Mouse (Mus musculus): ENCODE data around the gene Dip2b. TPM values are rescaled to one million over a fixed set of nuclear protein-coding genes. Genes with fewer than 3 reads are reported as not detected.
A peak's percentile ranks its signal among the peaks of the same experiment; 100 is the strongest.

The Dip2b gene
- polyA plus RNA-seq, 1 experiment, result 35.9 TPM

- no peak overlapping the region for H3K4me3 ChIP-seq (ENCODE audit: insufficient read depth, low read length)
- TF ChIP-seq POLR2A (IDR thresholded peaks at IDR 0.05; ENCODE audit: extremely low read depth, insufficient read depth, low read length), result no peak
- TF ChIP-seq CTCF (IDR thresholded peaks at IDR 0.05; ENCODE audit: extremely low read depth, insufficient read depth, low read length), result no peak
- no peak overlapping the region for H3K27ac ChIP-seq (ENCODE audit: insufficient read depth, low read length)
- peaks cover 18% of the 10 kb centered on the region for H3K4me1 ChIP-seq (ENCODE audit: control insufficient read depth, insufficient read depth, low read length)
Measured at GRCm38 (mm10) chr15:100080833-100081477, 42.5 kb downstream of the Dip2b start.

GRCm38 (mm10) chr15:100081478-100081998, 43.1 kb downstream of the Dip2b start:
- H3K27ac ChIP-seq (ENCODE audit: insufficient read depth, low read length), result no peak overlapping the region
- TF ChIP-seq POLR2A (IDR thresholded peaks at IDR 0.05; ENCODE audit: extremely low read depth, insufficient read depth, low read length), result no peak
- no peak for TF ChIP-seq CTCF (IDR thresholded peaks at IDR 0.05; ENCODE audit: extremely low read depth, insufficient read depth, low read length)
- H3K4me3 ChIP-seq (ENCODE audit: insufficient read depth, low read length), result no peak overlapping the region
- peaks cover 18% of the 10 kb centered on the region for H3K4me1 ChIP-seq (ENCODE audit: control insufficient read depth, insufficient read depth, low read length)

- Histone ChIP-seq H3K4me3 (ENCODE audit: insufficient read depth, low read length) (no peak overlapping the region), H3K27ac (ENCODE audit: insufficient read depth, low read length) (no peak overlapping the region), H3K4me1 (ENCODE audit: control insufficient read depth, insufficient read depth, low read length) (peaks cover 18% of the 10 kb centered on the region)
- TF ChIP-seq POLR2A (IDR thresholded peaks at IDR 0.05; ENCODE audit: extremely low read depth, insufficient read depth, low read length) (no peak), CTCF (IDR thresholded peaks at IDR 0.05; ENCODE audit: extremely low read depth, insufficient read depth, low read length) (no peak)
Measured at GRCm38 (mm10) chr15:100082052-100082451, 43.6 kb downstream of the Dip2b start.

GRCm38 (mm10) chr15:100082733-100083132, 44.3 kb downstream of the Dip2b start:
- no peak overlapping the region for H3K4me3 ChIP-seq (ENCODE audit: insufficient read depth, low read length)
- peaks cover 18% of the 10 kb centered on the region for H3K4me1 ChIP-seq (ENCODE audit: control insufficient read depth, insufficient read depth, low read length)
- no peak for TF ChIP-seq POLR2A (IDR thresholded peaks at IDR 0.05; ENCODE audit: extremely low read depth, insufficient read depth, low read length)
- no peak for TF ChIP-seq CTCF (IDR thresholded peaks at IDR 0.05; ENCODE audit: extremely low read depth, insufficient read depth, low read length)
- H3K27ac ChIP-seq (ENCODE audit: insufficient read depth, low read length), result no peak overlapping the region

- TF ChIP-seq CTCF (IDR thresholded peaks at IDR 0.05; ENCODE audit: extremely low read depth, insufficient read depth, low read length) (no peak), POLR2A (IDR thresholded peaks at IDR 0.05; ENCODE audit: extremely low read depth, insufficient read depth, low read length) (no peak)
- Histone ChIP-seq H3K27ac (ENCODE audit: insufficient read depth, low read length) (no peak overlapping the region), H3K4me3 (ENCODE audit: insufficient read depth, low read length) (no peak overlapping the region), H3K4me1 (ENCODE audit: control insufficient read depth, insufficient read depth, low read length) (peaks cover 16% of the 10 kb centered on the region)
Measured at GRCm38 (mm10) chr15:100083882-100084281, 45.4 kb downstream of the Dip2b start.

GRCm38 (mm10) chr15:100084882-100085281, 46.4 kb downstream of the Dip2b start:
- no peak for TF ChIP-seq CTCF (IDR thresholded peaks at IDR 0.05; ENCODE audit: extremely low read depth, insufficient read depth, low read length)
- no peak for TF ChIP-seq POLR2A (IDR thresholded peaks at IDR 0.05; ENCODE audit: extremely low read depth, insufficient read depth, low read length)
- Histone ChIP-seq H3K4me1 (ENCODE audit: control insufficient read depth, insufficient read depth, low read length) (peaks cover 16% of the 10 kb centered on the region), H3K27ac (ENCODE audit: insufficient read depth, low read length) (no peak overlapping the region), H3K4me3 (ENCODE audit: insufficient read depth, low read length) (no peak overlapping the region)

- TF ChIP-seq CTCF (IDR thresholded peaks at IDR 0.05; ENCODE audit: extremely low read depth, insufficient read depth, low read length) (no peak), POLR2A (IDR thresholded peaks at IDR 0.05; ENCODE audit: extremely low read depth, insufficient read depth, low read length) (no peak)
- Histone ChIP-seq H3K27ac (ENCODE audit: insufficient read depth, low read length) (no peak overlapping the region), H3K4me1 (ENCODE audit: control insufficient read depth, insufficient read depth, low read length) (peaks cover 14% of the 10 kb centered on the region), H3K4me3 (ENCODE audit: insufficient read depth, low read length) (no peak overlapping the region)
Measured at GRCm38 (mm10) chr15:100088021-100088420, 49.6 kb downstream of the Dip2b start.

- no peak overlapping the region for H3K27ac ChIP-seq (ENCODE audit: insufficient read depth, low read length)
- H3K4me3 ChIP-seq (ENCODE audit: insufficient read depth, low read length), result no peak overlapping the region
- TF ChIP-seq POLR2A (IDR thresholded peaks at IDR 0.05; ENCODE audit: extremely low read depth, insufficient read depth, low read length), result no peak
- peaks cover 11% of the 10 kb centered on the region for H3K4me1 ChIP-seq (ENCODE audit: control insufficient read depth, insufficient read depth, low read length)
Measured at GRCm38 (mm10) chr15:100089645-100090053, 51.2 kb downstream of the Dip2b start.

GRCm38 (mm10) chr15:100091818-100092217, 53.4 kb downstream of the Dip2b start:
- H3K4me3 ChIP-seq (ENCODE audit: insufficient read depth, low read length), result no peak overlapping the region
- peak overlapping the region; percentile 40 for H3K27ac ChIP-seq (ENCODE audit: insufficient read depth, low read length)
- TF ChIP-seq POLR2A (IDR thresholded peaks at IDR 0.05; ENCODE audit: extremely low read depth, insufficient read depth, low read length) (no peak), CTCF (IDR thresholded peaks at IDR 0.05; ENCODE audit: extremely low read depth, insufficient read depth, low read length) (no peak)
- H3K4me1 ChIP-seq (ENCODE audit: control insufficient read depth, insufficient read depth, low read length), result peaks cover 11% of the 10 kb centered on the region

GRCm38 (mm10) chr15:100092258-100092657, 53.8 kb downstream of the Dip2b start:
- H3K27ac ChIP-seq (ENCODE audit: insufficient read depth, low read length), result peak overlapping the region; percentile 40; the same call in 1 of the 2 replicates
- H3K4me1 ChIP-seq (ENCODE audit: control insufficient read depth, insufficient read depth, low read length), result peaks cover 11% of the 10 kb centered on the region
- no peak for TF ChIP-seq CTCF (IDR thresholded peaks at IDR 0.05; ENCODE audit: extremely low read depth, insufficient read depth, low read length)
- TF ChIP-seq POLR2A (IDR thresholded peaks at IDR 0.05; ENCODE audit: extremely low read depth, insufficient read depth, low read length), result no peak
- H3K4me3 ChIP-seq (ENCODE audit: insufficient read depth, low read length), result no peak overlapping the region
